Mouse (Mus musculus) thymus, adult 2 months (tissue): Measurements from ENCODE around the gene Olfr556.

Source experiments
- CTCF ChIP-seq: fragments of 200-500 bp; IDR thresholded peaks from 2 replicates; pipeline ENCODE4 v1.5.1; 2012; ENCODE audit warnings: mild to moderate bottlenecking, control low read depth, low read length, moderate library complexity, borderline replicate concordance; ENCODE audit not compliant: control insufficient read depth, poor library complexity, insufficient read depth; ENCODE audit errors: extremely low read depth
- POLR2A ChIP-seq: fragments of 200-500 bp; IDR thresholded peaks from 2 replicates; pipeline ENCODE4 v1.6.1; 2012; ENCODE audit warnings: mild to moderate bottlenecking, low read length, control low read depth, moderate library complexity; ENCODE audit not compliant: control insufficient read depth, poor library complexity, insufficient read depth; ENCODE audit errors: extremely low read depth

DNA sequence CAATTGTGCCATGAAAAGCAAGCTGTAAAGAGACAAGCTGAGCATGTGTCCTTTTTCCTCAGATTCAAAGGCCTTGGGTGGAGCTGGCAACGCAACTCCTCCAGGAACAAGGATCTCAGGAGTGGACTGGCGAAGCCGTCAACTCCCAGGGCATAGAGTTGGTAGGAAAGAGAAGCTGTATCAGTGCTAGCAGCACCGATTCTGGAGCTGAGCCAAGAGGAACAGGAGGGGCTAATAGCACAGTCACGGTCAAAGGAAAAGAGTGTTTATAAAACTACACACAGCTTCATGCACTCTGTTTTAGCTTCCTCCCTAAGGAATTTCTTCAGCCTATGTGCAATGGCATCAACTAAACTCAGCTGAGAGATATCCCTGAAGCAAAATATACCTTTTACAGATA, 45.1 kb upstream of the Olfr556 start:
- TF ChIP-seq CTCF (no peak), POLR2A (no peak)
